Mouse (Mus musculus) heart, postnatal 4 days (tissue): ENCODE data around the gene Abi3bp. TPM values are rescaled to one million over a fixed set of nuclear protein-coding genes. Genes with fewer than 3 reads are reported as not detected.

ENCODE experiments used
- DNase-seq: peaks from one replicate; pipeline ENCODE4 v3.0.0; 2021
- total RNA-seq, 2 experiments: library from RNA; stranded (reverse); gene quantifications; 2 replicates each; pipeline ENCODE4 v1.2.3; 2021

Gene Abi3bp
- total RNA-seq, result 1 to 10 TPM; 6.2 to 6.4 TPM

- DNase-seq, result peak; percentile 46
Measured at GRCm38 (mm10) chr16:56477677-56478574, at the start of gene Abi3bp. TSS of gene Abi3bp (plus strand) at chr16:56477878.

GRCm38 (mm10) chr16:56435293-56436185 is 42.1 kb upstream of the Abi3bp start:
- no peak for DNase-seq

DNA sequence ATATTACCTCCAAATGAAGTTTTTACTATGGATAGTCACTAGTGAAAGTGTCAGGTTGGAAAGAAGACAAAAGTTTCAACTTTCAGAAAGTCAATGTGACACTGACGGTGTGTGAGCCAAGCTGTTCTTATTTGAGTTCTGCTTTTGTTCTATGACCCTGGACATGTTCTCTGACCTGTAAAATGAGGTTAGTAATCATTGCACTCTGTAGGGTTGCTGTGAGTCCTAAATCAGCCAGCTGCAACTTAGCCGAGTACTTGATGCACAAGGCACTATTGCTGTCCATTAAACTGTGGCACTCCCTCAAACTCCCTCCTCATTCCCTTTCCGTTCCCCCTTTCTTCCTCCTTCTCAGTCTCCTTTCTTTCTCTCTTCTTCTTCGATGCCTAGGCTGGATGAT is 37.4 kb upstream of the Abi3bp start:
- DNase-seq, result no peak

DNA sequence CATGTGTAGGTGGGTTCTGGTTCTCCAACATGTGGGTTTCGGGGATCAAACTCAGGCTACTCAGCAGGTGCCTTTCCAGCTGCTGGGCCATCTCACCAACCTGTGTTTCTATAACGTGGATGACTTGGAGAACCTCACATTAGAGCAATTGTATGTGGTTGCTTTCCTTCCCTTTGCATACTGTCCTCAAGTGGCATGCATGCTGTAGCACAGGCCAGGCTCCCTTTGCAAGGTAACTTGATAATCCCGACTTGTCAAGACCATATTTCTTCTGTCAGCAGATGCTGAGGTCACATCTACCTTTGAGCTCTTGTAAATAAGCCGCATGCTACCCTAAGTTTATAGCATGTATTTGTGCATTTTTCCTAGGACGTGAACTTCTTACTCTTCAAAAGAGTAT is 36.6 kb upstream of the Abi3bp start:
- no peak for DNase-seq

- DNase-seq, result no peak
Measured at GRCm38 (mm10) chr16:56441658-56442344, 35.9 kb upstream of the Abi3bp start.

DNA sequence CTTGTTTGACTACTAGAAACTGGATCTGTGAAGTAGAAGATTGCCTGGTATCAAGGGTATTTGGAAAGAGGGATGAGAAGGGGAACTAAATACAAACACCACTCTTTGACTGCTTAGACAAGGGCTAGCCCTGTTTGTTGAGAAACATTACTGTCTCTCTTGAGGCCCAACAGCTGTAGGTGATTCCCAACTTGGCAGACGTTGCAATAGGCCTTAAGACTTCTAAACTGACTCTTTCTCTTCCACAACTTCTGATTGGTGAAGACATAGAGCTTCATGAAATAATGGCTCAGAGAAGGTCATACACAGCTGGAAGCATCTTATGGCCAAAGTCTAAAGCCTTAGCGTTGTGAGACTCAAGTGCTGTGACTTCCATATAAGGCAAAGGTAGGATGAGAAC is 26.2 kb upstream of the Abi3bp start:
- DNase-seq, result no peak

GRCm38 (mm10) chr16:56451923-56452322 is 25.8 kb upstream of the Abi3bp start:
- no peak for DNase-seq

GRCm38 (mm10) chr16:56458052-56458754 is 19.5 kb upstream of the Abi3bp start:
- DNase-seq, result no peak

- no peak for DNase-seq
Measured at GRCm38 (mm10) chr16:56473160-56473559, 4.5 kb upstream of the Abi3bp start.

DNA sequence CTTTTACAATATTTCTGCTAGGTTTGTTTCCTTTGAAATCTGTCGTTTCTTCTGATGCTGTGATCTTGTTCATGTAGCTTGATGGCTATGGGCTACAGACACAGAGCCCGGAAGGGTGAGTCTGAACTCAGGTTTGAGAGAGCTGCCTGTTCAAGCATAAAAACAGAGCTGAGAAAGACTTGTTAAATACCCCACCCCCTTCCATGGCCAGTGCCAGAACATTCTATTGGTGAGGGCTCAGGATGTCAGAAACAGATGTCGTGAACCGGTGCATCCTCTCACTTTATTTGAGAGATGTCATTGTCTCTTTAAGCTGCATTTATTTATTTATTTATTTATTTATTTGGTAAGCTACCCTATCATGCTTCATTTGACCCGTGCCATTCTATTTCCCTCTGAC is 2.0 kb upstream of the Abi3bp start:
- no peak for DNase-seq

- peak; percentile 18 for DNase-seq
Measured at GRCm38 (mm10) chr16:56478575-56479191, 1.0 kb downstream of the Abi3bp start.

- DNase-seq, result no peak
Measured at GRCm38 (mm10) chr16:56483466-56483865, 5.8 kb downstream of the Abi3bp start.

DNA sequence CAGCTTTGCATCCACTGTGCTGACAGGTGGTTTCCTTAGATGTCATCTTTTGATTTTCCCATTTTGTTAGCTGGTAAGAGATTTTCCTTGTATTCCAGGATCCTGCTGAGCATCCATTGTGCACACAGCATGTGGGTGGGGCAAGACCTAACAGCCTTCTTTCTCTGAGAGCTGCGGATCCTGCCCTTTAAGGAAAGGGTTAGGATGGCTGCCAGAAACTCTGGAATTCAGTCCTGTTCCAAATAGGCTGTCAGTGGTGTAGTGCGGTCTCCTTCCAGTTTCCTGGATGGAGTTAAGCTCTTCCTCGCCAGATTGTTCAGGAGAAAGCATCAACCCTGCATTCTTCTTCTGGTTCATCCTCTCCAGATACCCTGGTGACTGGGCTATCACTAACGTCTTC is 8.8 kb downstream of the Abi3bp start:
- DNase-seq, result peak; percentile 59

GRCm38 (mm10) chr16:56490861-56491260 is 13.2 kb downstream of the Abi3bp start:
- no peak for DNase-seq

- DNase-seq, result no peak
Measured at GRCm38 (mm10) chr16:56495266-56495665, 17.6 kb downstream of the Abi3bp start.

- no peak for DNase-seq
Measured at GRCm38 (mm10) chr16:56496743-56497142, 19.1 kb downstream of the Abi3bp start.

- no peak for DNase-seq
Measured at GRCm38 (mm10) chr16:56498680-56499079, 21.0 kb downstream of the Abi3bp start.

- no peak for DNase-seq
Measured at GRCm38 (mm10) chr16:56500441-56500840, 22.8 kb downstream of the Abi3bp start.

DNA sequence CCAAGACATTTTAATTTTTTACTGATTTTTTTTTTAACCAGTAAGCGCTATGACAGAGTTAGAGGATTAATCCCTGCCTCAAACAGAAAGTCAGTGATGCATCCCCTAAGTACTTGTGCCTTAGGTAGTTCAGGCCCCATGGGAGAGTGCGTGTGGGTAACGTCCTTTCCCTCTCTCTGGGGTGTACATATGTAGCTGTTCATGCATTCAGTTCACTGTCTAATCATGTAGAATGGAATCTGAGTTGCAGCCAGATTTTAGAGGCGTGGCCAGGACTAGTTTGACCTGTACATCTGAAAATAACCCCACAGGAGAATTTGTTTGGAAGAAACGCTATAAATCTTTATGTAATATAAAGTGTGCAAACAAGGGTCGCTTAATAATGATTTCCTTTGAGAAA is 23.4 kb downstream of the Abi3bp start:
- DNase-seq, result no peak

- DNase-seq, result peak; percentile 59
Measured at GRCm38 (mm10) chr16:56501513-56501912, 23.8 kb downstream of the Abi3bp start.

- no peak for DNase-seq
Measured at GRCm38 (mm10) chr16:56502134-56502533, 24.5 kb downstream of the Abi3bp start.

DNA sequence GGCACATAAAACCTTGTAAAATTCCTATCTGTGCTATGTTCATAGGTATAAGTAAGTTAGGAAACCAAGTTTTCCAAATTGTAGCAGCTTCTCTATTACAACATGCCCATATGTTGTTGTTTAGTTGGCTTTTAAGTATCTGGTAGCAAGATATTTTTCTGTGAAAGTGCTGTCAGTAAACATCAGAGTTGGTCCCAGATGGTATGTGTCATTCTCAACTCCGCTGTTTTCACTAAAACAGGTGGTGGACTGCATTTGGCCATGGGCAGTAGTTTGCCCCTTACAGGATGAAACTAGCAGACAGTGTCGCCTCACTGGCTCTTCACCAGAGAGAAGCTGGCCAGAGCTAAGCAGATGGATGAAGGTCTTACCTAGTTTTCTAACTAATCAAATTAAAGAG is 26.3 kb downstream of the Abi3bp start:
- no peak for DNase-seq
